Mouse (Mus musculus): ENCODE measurements around the gene Mucl3. TPM values are rescaled to one million over a fixed set of nuclear protein-coding genes. Genes with fewer than 3 reads are reported as not detected.

Gene Mucl3
- total RNA-seq, 2 experiments from 2014 or later = not detected

- DNase-seq (ENCODE audit: low spot score in 2 of 2) = peak; percentile 57 to 59
Measured at GRCm38 (mm10) chr17:35635699-35636111, 7.8 kb downstream of the Mucl3 start.

- no peak for DNase-seq (ENCODE audit: low spot score in 2 of 2)
Measured at GRCm38 (mm10) chr17:35635202-35635601, 8.3 kb downstream of the Mucl3 start.

- no peak for DNase-seq (ENCODE audit: low spot score in 2 of 2)
Measured at GRCm38 (mm10) chr17:35633992-35634391, 9.5 kb downstream of the Mucl3 start.

- DNase-seq (ENCODE audit: low spot score in 2 of 2) = no peak
Measured at GRCm38 (mm10) chr17:35626537-35626936, 17.0 kb downstream of the Mucl3 start, which contains the start of gene Gm9573. TSS of gene Gm9573 (minus strand) at chr17:35626637.

GRCm38 (mm10) chr17:35617127-35617526, 26.4 kb downstream of the Mucl3 start:
- DNase-seq (ENCODE audit: low spot score in 2 of 2) = no peak

GRCm38 (mm10) chr17:35601736-35602354, 41.6 kb downstream of the Mucl3 start:
- DNase-seq (ENCODE audit: low spot score in 2 of 2) = no peak

GRCm38 (mm10) chr17:35601249-35601648, 42.2 kb downstream of the Mucl3 start, which contains the start of gene Sfta2:
TSS of gene Sfta2 (plus strand) at chr17:35601549.
- no peak for DNase-seq (ENCODE audit: low spot score in 2 of 2)

- DNase-seq (ENCODE audit: low spot score in 2 of 2) = no peak
Measured at GRCm38 (mm10) chr17:35597399-35597798, 46.1 kb downstream of the Mucl3 start.

- DNase-seq (ENCODE audit: low spot score in 2 of 2) = no peak
Measured at GRCm38 (mm10) chr17:35594456-35594855, 49.0 kb downstream of the Mucl3 start.

GRCm38 (mm10) chr17:35593786-35594185, 49.7 kb downstream of the Mucl3 start:
- DNase-seq (ENCODE audit: low spot score in 2 of 2) = no peak

- DNase-seq (ENCODE audit: low spot score in 2 of 2) = no peak
Measured at GRCm38 (mm10) chr17:35592131-35592530, 51.4 kb downstream of the Mucl3 start.

GRCm38 (mm10) chr17:35591731-35592130, 51.8 kb downstream of the Mucl3 start:
- DNase-seq (ENCODE audit: low spot score in 2 of 2) = no peak

- no peak for DNase-seq (ENCODE audit: low spot score in 2 of 2)
Measured at GRCm38 (mm10) chr17:35591219-35591578, 52.3 kb downstream of the Mucl3 start.

GRCm38 (mm10) chr17:35590410-35591218, 52.9 kb downstream of the Mucl3 start:
- peak; percentile 68 to 74 for DNase-seq (ENCODE audit: low spot score in 2 of 2)

- DNase-seq (ENCODE audit: low spot score in 2 of 2) = no peak
Measured at GRCm38 (mm10) chr17:35588387-35588786, 55.1 kb downstream of the Mucl3 start.

GRCm38 (mm10) chr17:35587291-35587690, 56.2 kb downstream of the Mucl3 start:
- DNase-seq (ENCODE audit: low spot score in 2 of 2) = no peak

Other genes starting within 250 kb of the Mucl3 start
- 10 to 100 TPM in 1 of 2 experiments, 1 to 10 TPM in 1; 5.0 to 33.9 TPM for gene H2-Q6, start 218.8 kb downstream of the Mucl3 start, total RNA-seq (2021)
- 10 to 100 TPM in 1 of 2 experiments, 1 to 10 TPM in 1; 8.0 to 28.6 TPM for gene H2-Q7, start 204.5 kb downstream of the Mucl3 start, total RNA-seq (2021)
- gene H2-Q10, start 173.6 kb downstream of the Mucl3 start, total RNA-seq (2021) = 10 to 100 TPM; 11.3 to 19.5 TPM
- under 1 TPM in 1 of 2 experiments, not detected in 1; 0.23 TPM for gene Pou5f1, start 137.7 kb downstream of the Mucl3 start, total RNA-seq (2021)
- gene Tcf19, start 126.9 kb downstream of the Mucl3 start, total RNA-seq (2021) = 1 to 10 TPM; 3.0 to 3.7 TPM
- gene Cchcr1, start 126.6 kb downstream of the Mucl3 start, total RNA-seq (2021) = 1 to 10 TPM; 6.3 to 6.7 TPM
- not detected for gene Psors1c2, start 110.5 kb downstream of the Mucl3 start, total RNA-seq (2021)
- gene Cdsn, start 91.6 kb downstream of the Mucl3 start, total RNA-seq (2021) = 1 to 10 TPM in 1 of 2 experiments, under 1 TPM in 1; 0.10 to 7.1 TPM
- not detected for gene 2300002M23Rik, start 76.2 kb downstream of the Mucl3 start, total RNA-seq (2021)
- not detected for gene Sfta2, start 42.1 kb downstream of the Mucl3 start, total RNA-seq (2021)
- gene Gm9573, start 17.1 kb downstream of the Mucl3 start, total RNA-seq (2021) = not detected
- gene Vars2, start 23.9 kb upstream of the Mucl3 start, total RNA-seq (2021) = 10 to 100 TPM; 37.2 to 38.7 TPM
- gene Gtf2h4, start 30.0 kb upstream of the Mucl3 start, total RNA-seq (2021) = 10 to 100 TPM; 20.2 to 20.8 TPM
- gene Ddr1, start 60.9 kb upstream of the Mucl3 start, total RNA-seq (2021) = 10 to 100 TPM; 33.5 to 44.1 TPM
- gene Ier3, start 178.0 kb upstream of the Mucl3 start, total RNA-seq (2021) = 10 to 100 TPM in 1 of 2 experiments, 1 to 10 TPM in 1; 7.9 to 19.0 TPM
- gene Flot1, start 179.5 kb upstream of the Mucl3 start, total RNA-seq (2021) = 10 to 100 TPM; 62.9 to 71.2 TPM
- gene Tubb5, start 194.6 kb upstream of the Mucl3 start, total RNA-seq (2021) = 100 to 1,000 TPM; 134 to 185 TPM
- 10 to 100 TPM; 11.5 to 16.7 TPM for gene Mdc1, start 197.8 kb upstream of the Mucl3 start, total RNA-seq (2021)
- gene Nrm, start 217.6 kb upstream of the Mucl3 start, total RNA-seq (2021) = 1 to 10 TPM; 2.3 TPM
- 10 to 100 TPM; 35.3 to 41.0 TPM for gene Ppp1r18, start 221.9 kb upstream of the Mucl3 start, total RNA-seq (2021)
- 10 to 100 TPM; 43.3 to 48.3 TPM for gene Dhx16, start 236.1 kb upstream of the Mucl3 start, total RNA-seq (2021)

Data from adrenal gland, adult 18-20 months (tissue).